10 mouse cellular contexts compared by ENCODE assay signal in genomic region chr6:94676840-94677239, GRCm38 (mm10). TPM values are rescaled to one million over a fixed set of nuclear protein-coding genes. Genes with fewer than 3 reads are reported as not detected.
DNase-seq lines count a peak whose midpoint lies in the region; ATAC-seq lines count a peak whose summit lies in the region.
"Had no signal": no experiment of that assay in that cellular context is flagged by ENCODE, and none has a peak within 500 bp of the region (broad histone marks: within the 10 kb centered on the region; RNA-seq: fewer than 3 reads in every experiment).

No protein-coding gene starts in this region.

- WGBS in heart, embryonic 16.5 days = 48% methylated on average over 3 of the region's 3 CpGs
- WGBS in midbrain, embryonic 16.5 days = 81% methylated on average over 3 of the region's 3 CpGs
- WGBS in midbrain, embryonic 11.5 days = 84% methylated on average over 3 of the region's 3 CpGs
- WGBS in limb, embryonic 15.5 days = 46% methylated on average over 3 of the region's 3 CpGs

- no peak for ATAC-seq in heart, embryonic 16.5 days (replicated peaks; ENCODE audit: extremely low read depth, insufficient read depth, low FRiP score)
- 0 out of 2 replicates have a peak, but pooled peaks have one; percentile 29 for ATAC-seq in midbrain, embryonic 16.5 days
- no peak for ATAC-seq in midbrain, embryonic 11.5 days (ENCODE audit: low FRiP score)
- no peak for ATAC-seq in limb, embryonic 15.5 days (ENCODE audit: insufficient number of reproducible peaks, low FRiP score, low TSS enrichment, low read depth)
- ATAC-seq: forebrain, embryonic 16.5 days had no signal

- no peaks in the 10 kb centered on the region for H3K36me3 ChIP-seq in heart, embryonic 16.5 days (ENCODE audit: control insufficient read depth, insufficient read depth)
- H3K36me3 ChIP-seq in midbrain, embryonic 16.5 days (ENCODE audit: control insufficient read depth, insufficient read depth, low read length) = no peaks in the 10 kb centered on the region
- H3K36me3 ChIP-seq in midbrain, embryonic 11.5 days (ENCODE audit: control insufficient read depth, insufficient read depth, low read length) = no peaks in the 10 kb centered on the region
- no peaks in the 10 kb centered on the region for H3K36me3 ChIP-seq in limb, embryonic 15.5 days

- H3K27ac ChIP-seq in heart, embryonic 16.5 days (ENCODE audit: low read length) = no peak overlapping the region
- H3K27ac ChIP-seq in midbrain, embryonic 16.5 days (ENCODE audit: low read length) = no peak overlapping the region
- H3K27ac ChIP-seq in midbrain, embryonic 11.5 days (ENCODE audit: low read depth, low read length) = no peak overlapping the region
- peak overlapping the region; percentile 65 for H3K27ac ChIP-seq in limb, embryonic 15.5 days

- H3K4me1 ChIP-seq in heart, embryonic 16.5 days (ENCODE audit: control insufficient read depth, insufficient read depth, low read length) = peaks cover 39% of the 10 kb centered on the region
- peaks cover 26% of the 10 kb centered on the region for H3K4me1 ChIP-seq in midbrain, embryonic 16.5 days (ENCODE audit: control insufficient read depth, insufficient read depth, low read length)
- H3K4me1 ChIP-seq in midbrain, embryonic 11.5 days (ENCODE audit: control insufficient read depth, insufficient read depth, low read length) = peaks cover 28% of the 10 kb centered on the region
- H3K4me1 ChIP-seq in limb, embryonic 15.5 days = peaks cover 64% of the 10 kb centered on the region

- H3K9ac ChIP-seq in heart, embryonic 16.5 days (ENCODE audit: low read length) = no peak overlapping the region
- 0 out of 2 replicates have a peak overlapping the region, but pooled peaks have one; percentile 32 for H3K9ac ChIP-seq in midbrain, embryonic 16.5 days (ENCODE audit: low read depth, low read length)
- H3K9ac ChIP-seq in midbrain, embryonic 11.5 days (ENCODE audit: low read length) = no peak overlapping the region
- no peak overlapping the region for H3K9ac ChIP-seq in limb, embryonic 15.5 days

- H3K4me2 ChIP-seq in heart, embryonic 16.5 days (ENCODE audit: low read depth, low read length) = peak overlapping the region; percentile 11; the same call in 1 of the 2 replicates
- peak overlapping the region; percentile 7; the same call in 1 of the 2 replicates for H3K4me2 ChIP-seq in midbrain, embryonic 16.5 days (ENCODE audit: low read length)
- no peak overlapping the region for H3K4me2 ChIP-seq in midbrain, embryonic 11.5 days
- H3K4me2 ChIP-seq in limb, embryonic 15.5 days = peak overlapping the region; percentile 17

- H3K9me3 ChIP-seq in heart, embryonic 16.5 days (replicated peaks; ENCODE audit: control insufficient read depth, low read length) = no peaks in the 10 kb centered on the region
- H3K9me3 ChIP-seq in midbrain, embryonic 16.5 days (replicated peaks; ENCODE audit: control insufficient read depth, low read length, poor library complexity, severe bottlenecking) = no peaks in the 10 kb centered on the region
- H3K9me3 ChIP-seq in midbrain, embryonic 11.5 days (ENCODE audit: control insufficient read depth, low read length) = no peaks in the 10 kb centered on the region
- no peaks in the 10 kb centered on the region for H3K9me3 ChIP-seq in limb, embryonic 15.5 days

- H3K4me3 ChIP-seq in heart, embryonic 16.5 days (ENCODE audit: low read length) = no peak overlapping the region
- H3K4me3 ChIP-seq in midbrain, embryonic 16.5 days (ENCODE audit: low read depth, low read length) = no peak overlapping the region
- H3K4me3 ChIP-seq in midbrain, embryonic 11.5 days (ENCODE audit: low read depth, low read length) = no peak overlapping the region
- H3K4me3 ChIP-seq in limb, embryonic 15.5 days = no peak overlapping the region

- H3K27me3 ChIP-seq in heart, embryonic 16.5 days (ENCODE audit: control insufficient read depth, insufficient read depth, low read length) = no peaks in the 10 kb centered on the region
- H3K27me3 ChIP-seq in midbrain, embryonic 16.5 days (ENCODE audit: control insufficient read depth, insufficient read depth, low read depth, low read length) = no peaks in the 10 kb centered on the region
- no peaks in the 10 kb centered on the region for H3K27me3 ChIP-seq in midbrain, embryonic 11.5 days (ENCODE audit: control insufficient read depth, insufficient read depth, low read length)
- H3K27me3 ChIP-seq in limb, embryonic 15.5 days = no peaks in the 10 kb centered on the region

- no peak for DNase-seq in heart, adult 18-20 months
- DNase-seq in midbrain, embryonic 11.5 days (ENCODE audit: low spot score, missing footprints) = no peak
- DNase-seq in right cerebral cortex, postnatal 14 days = no peak
- no peak for DNase-seq in gastrocnemius, postnatal 4 days (ENCODE audit: low spot score in 2 of 2)
- DNase-seq: spleen, adult 18-20 months; thymus, postnatal 25 days had no signal

RNA-seq across cellular contexts. Expression of gene Lrig1, which starts 23.1 kb away (rescaled TPM):
- polyA plus RNA-seq in heart, embryonic 16.5 days (2015; fragmentation: Nextera tagmentation; extraction: Ambion mirVana) = 7.7 and 8.9 TPM in 2 replicates
- 10 to 100 TPM; 29.8 to 30.9 TPM for total RNA-seq in heart, adult 18-20 months (2021)
- 8.6 and 14.2 TPM in 2 replicates for polyA plus RNA-seq in midbrain, embryonic 16.5 days (2015; fragmentation: Nextera tagmentation; extraction: Ambion mirVana)
- polyA plus RNA-seq in midbrain, embryonic 11.5 days (2014; fragmentation: Nextera tagmentation; extraction: Ambion mirVana) = 15.9 and 17.4 TPM in 2 replicates
- 22.3 and 22.5 TPM in 2 replicates for polyA plus RNA-seq in limb, embryonic 15.5 days (2015; fragmentation: Nextera tagmentation; extraction: Ambion mirVana)
- total RNA-seq in gastrocnemius, postnatal 4 days (2021) = 10 to 100 TPM; 75.3 to 82.6 TPM
